Mouse (Mus musculus): ENCODE measurements around the gene Lrch1.

DNA sequence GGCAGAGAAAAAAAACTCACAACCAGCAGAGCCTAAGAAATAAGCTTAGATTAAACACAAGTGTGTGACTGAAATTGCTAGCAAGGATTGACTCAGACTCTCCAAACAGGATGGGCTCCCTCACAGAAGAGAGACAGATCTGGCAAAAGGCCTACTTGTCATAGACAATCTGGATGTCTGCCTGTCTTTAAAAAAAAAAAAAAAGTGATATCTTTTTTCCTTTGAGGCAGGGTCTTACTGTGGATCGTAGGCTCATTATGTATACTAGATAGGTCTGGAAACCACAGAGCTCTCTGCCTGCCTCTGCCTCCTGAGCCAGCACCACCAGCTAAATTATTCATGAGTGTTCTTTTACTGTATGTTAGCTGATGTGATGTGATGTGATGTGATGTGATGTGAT is 179.8 kb downstream of the Lrch1 start:
- TF ChIP-seq CTCF (IDR thresholded peaks at IDR 0.05) = no peak
- no peak for TF ChIP-seq EP300 (IDR thresholded peaks at IDR 0.05)

All from lung, postnatal 0 days (tissue).